Mouse (Mus musculus): Measurements from ENCODE around the gene H2-D1. TPM values are rescaled to one million over a fixed set of nuclear protein-coding genes. Genes with fewer than 3 reads are reported as not detected.

H2-D1 gene
- polyA plus RNA-seq, 1 experiment from 2014 or later: 52.5 TPM

DNA sequence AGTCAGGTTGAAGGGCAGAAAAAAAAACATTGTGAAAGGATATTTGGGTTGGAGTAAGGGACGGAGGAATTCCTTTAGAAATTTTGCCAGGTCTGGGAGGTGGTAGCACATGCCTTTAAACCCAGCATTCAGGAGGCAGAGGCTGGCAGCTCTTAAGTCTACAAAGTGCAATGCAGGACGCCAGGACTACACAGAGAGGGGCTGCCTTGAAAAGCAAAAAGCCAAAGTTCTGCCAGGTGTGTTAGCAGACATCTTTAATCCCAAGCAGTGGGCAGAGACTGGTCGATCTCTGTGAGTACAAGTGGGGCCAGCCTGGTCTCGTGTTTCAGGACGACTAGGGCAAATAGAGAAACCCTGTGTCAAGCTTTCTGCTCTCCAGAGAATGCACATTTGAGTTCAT is 10.5 kb upstream of the H2-D1 start:
- H3K27me3 ChIP-seq: no peaks in the 10 kb centered on the region
- H3K4me2 ChIP-seq (replicated peaks): no peak overlapping the region
- H3K9me3 ChIP-seq: no peaks in the 10 kb centered on the region
- WGBS: 83% methylated on average over 5 of the region's 5 CpGs
- no peak for ATAC-seq
- peaks cover 4% of the 10 kb centered on the region; the same call in 1 of the 2 replicates for H3K4me1 ChIP-seq (replicated peaks)
- H3K27ac ChIP-seq: no peak overlapping the region
- H3K4me3 ChIP-seq (replicated peaks): no peak overlapping the region
- no peak overlapping the region for H3K9ac ChIP-seq (replicated peaks)
- H3K36me3 ChIP-seq: peaks cover 73% of the 10 kb centered on the region

- no peak overlapping the region for H3K27ac ChIP-seq
- H3K9ac ChIP-seq (replicated peaks): no peak overlapping the region
- peaks cover 66% of the 10 kb centered on the region for H3K36me3 ChIP-seq
- H3K9me3 ChIP-seq: no peaks in the 10 kb centered on the region
- 87% methylated on average over 18 of the region's 18 CpGs for WGBS
- no peaks in the 10 kb centered on the region for H3K4me1 ChIP-seq (replicated peaks)
- H3K27me3 ChIP-seq: no peaks in the 10 kb centered on the region
- H3K4me3 ChIP-seq (replicated peaks): no peak overlapping the region
- no peak overlapping the region for H3K4me2 ChIP-seq (replicated peaks)
- ATAC-seq: no peak
Measured at GRCm38 (mm10) chr17:35252619-35253292, 9.8 kb upstream of the H2-D1 start.

GRCm38 (mm10) chr17:35253293-35254093 is 9.0 kb upstream of the H2-D1 start:
- Histone ChIP-seq H3K9me3 (no peaks in the 10 kb centered on the region), H3K36me3 (peaks cover 59% of the 10 kb centered on the region), H3K4me2 (replicated peaks) (no peak overlapping the region), H3K9ac (replicated peaks) (no peak overlapping the region), H3K4me3 (replicated peaks) (no peak overlapping the region), H3K27ac (no peak overlapping the region), H3K4me1 (replicated peaks) (no peaks in the 10 kb centered on the region), H3K27me3 (no peaks in the 10 kb centered on the region)
- 88% methylated on average over 32 of the region's 32 CpGs for WGBS
- peak; percentile 3; the same call in 1 of the 2 replicates for ATAC-seq

DNA sequence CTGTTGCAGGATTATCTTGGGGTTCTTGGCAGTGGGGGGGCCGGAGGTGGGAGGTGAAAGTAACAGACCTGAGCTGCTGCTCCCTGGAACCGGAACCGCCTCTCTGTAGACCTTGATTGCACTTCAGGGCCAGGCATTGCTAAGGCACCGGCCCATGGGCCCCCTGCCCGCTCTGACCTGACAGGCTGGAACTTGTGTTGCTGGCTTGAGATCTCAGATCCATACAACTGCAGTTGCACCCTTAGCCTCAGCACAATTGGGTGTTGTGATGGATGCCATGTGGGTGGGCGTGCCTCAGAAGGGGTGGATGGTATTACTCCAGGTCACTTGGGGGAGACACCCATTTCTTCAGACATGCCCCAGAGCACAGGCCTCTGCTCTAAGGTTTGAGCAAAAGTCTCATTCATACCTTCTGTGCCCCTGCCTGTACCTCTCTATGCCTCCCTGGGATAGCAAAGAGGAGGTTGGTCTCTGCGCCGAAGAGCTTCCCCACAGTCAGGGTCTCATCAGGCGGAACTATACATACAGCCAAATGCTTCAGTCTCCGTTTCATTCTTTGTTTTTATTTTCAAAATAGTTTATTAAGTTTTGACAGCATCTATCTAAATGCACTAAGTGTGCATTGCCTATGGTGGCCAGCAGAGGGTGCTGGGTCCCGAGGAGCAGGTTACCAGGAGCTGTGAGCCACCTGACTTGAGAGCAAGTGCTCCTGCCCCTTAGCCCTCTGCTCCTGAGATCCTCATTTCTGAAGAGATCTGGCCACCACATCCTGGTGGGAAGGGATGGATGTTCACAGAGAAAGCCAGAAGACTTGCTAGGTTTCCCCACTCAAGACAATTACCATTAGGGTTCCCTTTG is 8.1 kb upstream of the H2-D1 start:
- peak; percentile 25; the same call in 1 of the 2 replicates for ATAC-seq

GRCm38 (mm10) chr17:35255301-35255700 is 7.2 kb upstream of the H2-D1 start:
- H3K4me1 ChIP-seq (replicated peaks): no peaks in the 10 kb centered on the region
- H3K27ac ChIP-seq: no peak overlapping the region
- H3K9ac ChIP-seq (replicated peaks): no peak overlapping the region
- no peak for ATAC-seq
- H3K4me2 ChIP-seq (replicated peaks): no peak overlapping the region
- no peaks in the 10 kb centered on the region for H3K27me3 ChIP-seq
- WGBS: 80% methylated on average over 3 of the region's 3 CpGs
- no peak overlapping the region for H3K4me3 ChIP-seq (replicated peaks)
- H3K36me3 ChIP-seq: peaks cover 41% of the 10 kb centered on the region
- H3K9me3 ChIP-seq: no peaks in the 10 kb centered on the region

More for the DNA sequence above, 8.1 kb upstream of the H2-D1 start:
- Histone ChIP-seq H3K4me3 (replicated peaks) (no peak overlapping the region), H3K27ac (no peak overlapping the region), H3K4me1 (replicated peaks) (no peaks in the 10 kb centered on the region), H3K4me2 (replicated peaks) (no peak overlapping the region), H3K9me3 (no peaks in the 10 kb centered on the region), H3K9ac (replicated peaks) (no peak overlapping the region), H3K27me3 (no peaks in the 10 kb centered on the region), H3K36me3 (peaks cover 49% of the 10 kb centered on the region)
- WGBS: 56% methylated on average over 11 of the region's 11 CpGs

- Histone ChIP-seq H3K36me3 (peaks cover 37% of the 10 kb centered on the region), H3K27ac (no peak overlapping the region), H3K9me3 (no peaks in the 10 kb centered on the region), H3K4me2 (replicated peaks) (no peak overlapping the region), H3K4me3 (replicated peaks) (no peak overlapping the region), H3K9ac (replicated peaks) (no peak overlapping the region), H3K27me3 (no peaks in the 10 kb centered on the region), H3K4me1 (replicated peaks) (no peaks in the 10 kb centered on the region)
- 62% methylated on average over 4 of the region's 4 CpGs for WGBS
- no peak for ATAC-seq
Measured at GRCm38 (mm10) chr17:35255704-35256103, 6.8 kb upstream of the H2-D1 start.

GRCm38 (mm10) chr17:35257378-35257777 is 5.2 kb upstream of the H2-D1 start:
- Histone ChIP-seq H3K4me1 (replicated peaks) (peaks cover under 1% of the 10 kb centered on the region; the same call in 1 of the 2 replicates), H3K9ac (replicated peaks) (no peak overlapping the region), H3K27ac (no peak overlapping the region), H3K4me3 (replicated peaks) (no peak overlapping the region), H3K4me2 (replicated peaks) (no peak overlapping the region), H3K36me3 (peaks cover 22% of the 10 kb centered on the region), H3K27me3 (peaks cover 10% of the 10 kb centered on the region; the same call in 1 of the 2 replicates), H3K9me3 (no peaks in the 10 kb centered on the region)
- ATAC-seq: no peak
- WGBS: 73% methylated on average over 1 of the region's 1 CpGs

GRCm38 (mm10) chr17:35257824-35258491 is 4.6 kb upstream of the H2-D1 start:
- no peak for ATAC-seq
- no peaks in the 10 kb centered on the region for H3K9me3 ChIP-seq
- peaks cover 16% of the 10 kb centered on the region for H3K36me3 ChIP-seq
- H3K27ac ChIP-seq: no peak overlapping the region
- peaks cover 5% of the 10 kb centered on the region for H3K4me1 ChIP-seq (replicated peaks)
- peaks cover 13% of the 10 kb centered on the region; the same call in 1 of the 2 replicates for H3K27me3 ChIP-seq
- no peak overlapping the region; the same call in 1 of the 2 replicates for H3K9ac ChIP-seq (replicated peaks)
- peak overlapping the region; percentile 37 for H3K4me2 ChIP-seq (replicated peaks)
- H3K4me3 ChIP-seq (replicated peaks): peak overlapping the region; percentile 11; the same call in 1 of the 2 replicates
- WGBS: 14% methylated on average over 17 of the region's 17 CpGs

GRCm38 (mm10) chr17:35258492-35259478 is 3.7 kb upstream of the H2-D1 start:
- peaks cover 8% of the 10 kb centered on the region for H3K36me3 ChIP-seq
- ATAC-seq: no peak
- no peak overlapping the region for H3K4me3 ChIP-seq (replicated peaks)
- H3K9me3 ChIP-seq: no peaks in the 10 kb centered on the region
- peaks cover 9% of the 10 kb centered on the region for H3K4me1 ChIP-seq (replicated peaks)
- peaks cover 17% of the 10 kb centered on the region for H3K27me3 ChIP-seq
- WGBS: 65% methylated on average over 14 of the region's 14 CpGs
- no peak overlapping the region for H3K9ac ChIP-seq (replicated peaks)
- no peak overlapping the region for H3K27ac ChIP-seq
- no peak overlapping the region for H3K4me2 ChIP-seq (replicated peaks)

GRCm38 (mm10) chr17:35259621-35260020 is 2.9 kb upstream of the H2-D1 start:
- Histone ChIP-seq H3K4me1 (replicated peaks) (peaks cover 11% of the 10 kb centered on the region), H3K9ac (replicated peaks) (no peak overlapping the region), H3K4me2 (replicated peaks) (no peak overlapping the region), H3K4me3 (replicated peaks) (no peak overlapping the region), H3K36me3 (no peaks in the 10 kb centered on the region; the same call in 1 of the 2 replicates), H3K27ac (no peak overlapping the region), H3K9me3 (no peaks in the 10 kb centered on the region), H3K27me3 (peaks cover 25% of the 10 kb centered on the region)
- no peak for ATAC-seq
- WGBS: 71% methylated on average over 4 of the region's 4 CpGs

All from midbrain, embryonic 13.5 days (tissue).